Mouse (Mus musculus) megakaryocyte-erythroid progenitor cell, adult 5-6 weeks (primary cell): ENCODE measurements around the gene Uggt1. TPM values are rescaled to one million over a fixed set of nuclear protein-coding genes. Genes with fewer than 3 reads are reported as not detected.

ENCODE experiments used
- ATAC-seq: replicated peaks from 2 replicates; pipeline ENCODE4 v1.8.0; 2016; ENCODE audit warnings: mild to moderate bottlenecking, inconsistent platforms; ENCODE audit not compliant: severe bottlenecking, poor library complexity, low FRiP score, low TSS enrichment
- total RNA-seq, 2 experiments: library from RNA; stranded (forward) in 1 of 2; stranded (reverse) in 1 of 2; fragments of 200-1000, 215-1000 nt in 1 of 2; fragments of >200 nt in 1 of 2; fragmentation: Nextera tagmentation in 1 of 2; gene quantifications; 2 replicates each; pipeline ENCODE4 v1.2.3; 2014 to 2017

Uggt1 gene
- total RNA-seq, 2 experiments from 2014 or later = 55.4 to 89.5 TPM

- ATAC-seq = no peak
Observed at GRCm38 (mm10) chr1:36224648-36225047, 19.9 kb downstream of the Uggt1 start.

- ATAC-seq = peak; percentile 82
Observed at GRCm38 (mm10) chr1:36214324-36214723, 30.2 kb downstream of the Uggt1 start.

GRCm38 (mm10) chr1:36201739-36202138 is 42.8 kb downstream of the Uggt1 start:
- no peak for ATAC-seq

GRCm38 (mm10) chr1:36194482-36194881 is 50.0 kb downstream of the Uggt1 start:
- ATAC-seq = no peak

- ATAC-seq = no peak
Observed at GRCm38 (mm10) chr1:36191966-36192365, 52.6 kb downstream of the Uggt1 start.

GRCm38 (mm10) chr1:36180038-36180437 is 64.5 kb downstream of the Uggt1 start:
- peak; percentile 87 for ATAC-seq

GRCm38 (mm10) chr1:36173461-36173860 is 71.1 kb downstream of the Uggt1 start:
- no peak for ATAC-seq

- ATAC-seq = no peak
Observed at GRCm38 (mm10) chr1:36172941-36173340, 71.6 kb downstream of the Uggt1 start.

GRCm38 (mm10) chr1:36162687-36163086 is 81.8 kb downstream of the Uggt1 start:
- no peak for ATAC-seq

- peak; percentile 72 for ATAC-seq
Observed at GRCm38 (mm10) chr1:36161208-36161607, 83.3 kb downstream of the Uggt1 start.

GRCm38 (mm10) chr1:36160246-36160645 is 84.3 kb downstream of the Uggt1 start:
- no peak for ATAC-seq

- peak; percentile 92 for ATAC-seq
Observed at GRCm38 (mm10) chr1:36149411-36149810, 95.1 kb downstream of the Uggt1 start.

GRCm38 (mm10) chr1:36148809-36149208 is 95.7 kb downstream of the Uggt1 start:
- 0 out of 2 replicates have a peak, but pooled peaks have one; percentile 42 for ATAC-seq

GRCm38 (mm10) chr1:36145050-36145449 is 99.5 kb downstream of the Uggt1 start:
- 0 out of 2 replicates have a peak, but pooled peaks have one; percentile 39 for ATAC-seq

- no peak for ATAC-seq
Observed at GRCm38 (mm10) chr1:36140311-36140710, 104.2 kb downstream of the Uggt1 start.

- no peak for ATAC-seq
Observed at GRCm38 (mm10) chr1:36134584-36134983, 109.9 kb downstream of the Uggt1 start.

GRCm38 (mm10) chr1:36133647-36134046 is 110.9 kb downstream of the Uggt1 start:
- no peak for ATAC-seq

- no peak for ATAC-seq
Observed at GRCm38 (mm10) chr1:36133041-36133440, 111.5 kb downstream of the Uggt1 start.

GRCm38 (mm10) chr1:36132211-36132610 is 112.3 kb downstream of the Uggt1 start:
- ATAC-seq = no peak

GRCm38 (mm10) chr1:36131766-36132165 is 112.8 kb downstream of the Uggt1 start:
- ATAC-seq = peak; percentile 32

- ATAC-seq = no peak
Observed at GRCm38 (mm10) chr1:36131154-36131553, 113.4 kb downstream of the Uggt1 start.
